Mouse (Mus musculus): ENCODE results near the gene Hspb8.

DNA sequence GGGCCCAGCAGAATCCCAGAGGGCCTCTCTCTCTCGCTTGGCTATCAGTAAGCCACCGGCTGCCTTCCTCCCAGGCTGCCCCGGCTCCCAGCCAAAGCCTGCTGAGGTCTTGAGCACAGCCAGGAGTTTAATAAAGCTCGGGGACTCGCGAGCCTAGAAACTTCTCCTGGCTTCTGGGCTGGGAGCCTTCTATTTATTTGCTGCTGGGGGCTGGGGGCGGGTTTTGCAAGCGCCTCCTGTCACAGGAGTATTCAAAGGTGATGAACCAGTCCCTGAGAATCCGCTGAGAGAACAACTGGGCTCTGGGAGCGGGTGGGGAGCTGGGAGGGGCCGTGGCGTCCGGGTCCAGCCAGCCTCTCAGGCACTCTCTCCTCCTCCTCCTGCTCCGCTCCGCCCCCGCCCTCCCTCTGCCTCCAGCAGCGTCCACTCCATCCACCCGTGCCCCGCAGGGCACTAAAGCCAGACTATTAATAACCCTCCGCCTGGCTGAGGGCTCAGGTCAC is at the start of gene Hspb8:
- TF ChIP-seq POLR2A (IDR thresholded peaks at IDR 0.05; ENCODE audit: control insufficient read depth, low read depth, low read length) (no peak), CTCF (IDR thresholded peaks at IDR 0.05; ENCODE audit: control insufficient read depth, insufficient read depth, insufficient replicate concordance, low read depth, low read length) (no peak)
